Mouse (Mus musculus): Measurements from ENCODE around the gene Cobll1. TPM values are rescaled to one million over a fixed set of nuclear protein-coding genes. Genes with fewer than 3 reads are reported as not detected.

Cobll1 gene
- polyA plus RNA-seq, 1 experiment from 2014 or later = 3.3 TPM

DNA sequence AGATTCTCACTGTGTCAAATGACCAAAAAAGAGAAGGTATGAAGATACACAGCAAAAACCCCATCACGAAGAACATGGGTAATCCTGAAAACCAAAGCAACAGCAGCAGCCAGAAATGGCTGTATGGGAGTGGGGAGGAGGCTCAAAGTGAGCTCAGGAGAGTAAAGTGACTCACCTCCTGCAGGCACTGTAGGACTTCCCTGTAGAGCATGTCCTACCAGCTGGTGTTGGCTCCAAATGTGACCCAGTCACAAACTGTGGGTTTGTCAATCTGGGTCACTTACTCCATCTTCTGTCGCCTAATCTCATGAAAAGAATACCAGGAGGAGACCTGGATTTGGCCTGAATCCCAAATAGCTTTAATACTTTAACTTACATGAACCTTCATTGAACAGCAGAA, 81.9 kb downstream of the Cobll1 start:
- H3K4me3 ChIP-seq (replicated peaks; ENCODE audit: low read length) = no peak overlapping the region
- H3K4me1 ChIP-seq (replicated peaks; ENCODE audit: control insufficient read depth, insufficient read depth, low read length) = no peaks in the 10 kb centered on the region
- H3K9me3 ChIP-seq (ENCODE audit: control insufficient read depth, low read length) = no peaks in the 10 kb centered on the region
- no peak for ATAC-seq
- H3K9ac ChIP-seq (replicated peaks; ENCODE audit: low read depth, low read length) = no peak overlapping the region
- no peaks in the 10 kb centered on the region for H3K27me3 ChIP-seq (replicated peaks; ENCODE audit: control insufficient read depth, insufficient read depth, low read length)
- WGBS = 83% methylated on average over 2 of the region's 2 CpGs
- H3K4me2 ChIP-seq (ENCODE audit: low read length) = no peak overlapping the region
- H3K36me3 ChIP-seq (ENCODE audit: control insufficient read depth, insufficient read depth) = no peaks in the 10 kb centered on the region
- H3K27ac ChIP-seq (ENCODE audit: low read length) = no peak overlapping the region

DNA sequence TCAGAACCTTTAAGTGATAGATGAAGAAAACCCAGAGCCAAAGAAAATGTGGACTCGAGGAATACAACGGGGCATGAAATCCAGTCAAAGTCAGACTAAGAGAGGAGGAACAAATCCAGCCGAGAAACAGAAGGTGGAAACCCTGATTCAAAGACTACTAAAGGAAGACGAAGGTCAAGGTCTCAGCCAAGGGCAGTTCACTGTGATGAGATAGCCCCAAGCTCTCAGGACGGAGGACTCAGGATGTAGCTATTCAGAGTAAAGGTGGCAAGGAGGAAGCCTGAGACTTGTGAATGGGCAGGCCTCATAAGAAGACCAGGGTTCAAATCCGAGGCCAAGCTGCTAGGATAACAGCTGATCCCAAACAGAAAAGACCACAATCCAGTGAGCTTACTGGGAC, 90.3 kb downstream of the Cobll1 start:
- H3K9me3 ChIP-seq (ENCODE audit: control insufficient read depth, low read length) = no peaks in the 10 kb centered on the region
- no peak overlapping the region for H3K27ac ChIP-seq (ENCODE audit: low read length)
- H3K4me2 ChIP-seq (ENCODE audit: low read length) = no peak overlapping the region
- no peaks in the 10 kb centered on the region for H3K27me3 ChIP-seq (replicated peaks; ENCODE audit: control insufficient read depth, insufficient read depth, low read length)
- H3K4me3 ChIP-seq (replicated peaks; ENCODE audit: low read length) = no peak overlapping the region
- 92% methylated on average over 6 of the region's 6 CpGs for WGBS
- H3K4me1 ChIP-seq (replicated peaks; ENCODE audit: control insufficient read depth, insufficient read depth, low read length) = no peaks in the 10 kb centered on the region
- ATAC-seq = no peak
- H3K9ac ChIP-seq (replicated peaks; ENCODE audit: low read depth, low read length) = no peak overlapping the region
- H3K36me3 ChIP-seq (ENCODE audit: control insufficient read depth, insufficient read depth) = no peaks in the 10 kb centered on the region

- Histone ChIP-seq H3K27me3 (replicated peaks; ENCODE audit: control insufficient read depth, insufficient read depth, low read length) (no peaks in the 10 kb centered on the region), H3K9ac (replicated peaks; ENCODE audit: low read depth, low read length) (no peak overlapping the region), H3K9me3 (ENCODE audit: control insufficient read depth, low read length) (peaks cover 2% of the 10 kb centered on the region; the same call in 1 of the 2 replicates), H3K4me2 (ENCODE audit: low read length) (no peak overlapping the region), H3K36me3 (ENCODE audit: control insufficient read depth, insufficient read depth) (no peaks in the 10 kb centered on the region), H3K27ac (ENCODE audit: low read length) (no peak overlapping the region), H3K4me3 (replicated peaks; ENCODE audit: low read length) (no peak overlapping the region), H3K4me1 (replicated peaks; ENCODE audit: control insufficient read depth, insufficient read depth, low read length) (no peaks in the 10 kb centered on the region)
- ATAC-seq = no peak
- WGBS = 55% methylated on average over 1 of the region's 1 CpGs
These were observed 91.8 kb downstream of the Cobll1 start for GRCm38 (mm10) chr2:65147431-65147830.

DNA sequence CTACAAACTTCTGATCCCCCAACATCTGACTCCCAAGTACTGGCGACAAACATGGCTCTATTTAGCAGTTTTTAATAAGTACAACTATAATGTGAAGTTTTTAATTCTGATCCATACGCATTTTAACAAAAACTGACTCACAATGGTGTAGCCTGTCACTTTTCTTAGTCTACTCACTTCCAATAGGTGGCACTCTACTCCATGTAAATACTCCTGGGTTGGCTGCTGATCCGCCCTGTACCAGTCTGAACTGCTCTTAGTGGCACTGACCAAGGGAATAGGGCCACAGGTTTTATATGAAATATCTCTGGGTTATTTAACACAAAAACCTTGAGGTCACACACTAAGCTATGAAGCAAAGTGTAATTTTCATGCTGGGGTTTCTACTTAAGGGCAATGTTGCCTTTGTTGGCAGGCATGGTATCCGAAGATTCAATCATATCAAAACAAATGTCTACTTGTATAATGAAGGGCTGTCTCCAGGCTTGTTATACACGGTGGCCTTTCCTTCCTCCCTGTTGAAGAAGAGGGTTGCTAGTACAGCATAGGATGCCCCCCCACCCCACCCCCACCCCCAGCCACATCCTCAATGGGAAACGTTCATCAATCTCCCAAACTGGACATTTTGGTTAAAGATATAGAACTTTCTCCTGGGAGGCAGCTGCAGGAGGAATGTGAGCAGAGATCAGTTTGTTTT, 93.6 kb downstream of the Cobll1 start:
- ATAC-seq = peak; percentile 79

DNA sequence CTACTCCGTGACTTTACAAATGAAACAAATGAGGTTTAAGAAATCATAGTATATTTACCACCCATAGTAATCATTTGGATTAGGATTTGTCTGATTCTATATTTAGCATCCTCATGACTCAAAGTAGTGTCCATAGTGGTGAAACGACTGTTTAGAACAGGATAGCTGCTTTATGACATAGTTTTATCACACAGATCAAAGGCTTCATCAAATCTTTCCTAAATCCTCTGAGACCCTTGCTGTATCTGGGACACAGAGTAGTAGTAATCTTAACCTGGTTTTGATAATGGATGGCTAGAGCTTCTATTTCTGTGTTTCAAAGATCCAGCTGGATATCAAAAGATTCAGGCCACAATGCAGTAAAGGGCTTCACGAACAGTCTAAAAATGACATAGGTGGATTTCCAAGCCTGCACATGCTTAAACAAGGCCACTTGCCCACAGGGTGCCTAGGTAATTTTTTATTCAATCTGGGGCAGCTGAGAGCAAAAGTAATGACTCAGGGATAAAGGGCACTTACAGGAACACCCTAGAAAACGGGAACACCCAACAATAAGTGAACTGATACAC, 98.0 kb downstream of the Cobll1 start:
- Histone ChIP-seq H3K9ac (replicated peaks; ENCODE audit: low read depth, low read length) (no peak overlapping the region), H3K27me3 (replicated peaks; ENCODE audit: control insufficient read depth, insufficient read depth, low read length) (no peaks in the 10 kb centered on the region), H3K4me3 (replicated peaks; ENCODE audit: low read length) (no peak overlapping the region), H3K4me1 (replicated peaks; ENCODE audit: control insufficient read depth, insufficient read depth, low read length) (0 out of 2 replicates have a peak, but pooled peaks cover 2% of the 10 kb centered on the region), H3K27ac (ENCODE audit: low read length) (no peak overlapping the region), H3K4me2 (ENCODE audit: low read length) (no peak overlapping the region), H3K9me3 (ENCODE audit: control insufficient read depth, low read length) (peaks cover 2% of the 10 kb centered on the region; the same call in 1 of the 2 replicates), H3K36me3 (ENCODE audit: control insufficient read depth, insufficient read depth) (no peaks in the 10 kb centered on the region)
- WGBS = 74% methylated on average over 4 of the region's 4 CpGs
- no peak for ATAC-seq

More for the DNA sequence above, 93.6 kb downstream of the Cobll1 start:
- no peak overlapping the region for H3K4me3 ChIP-seq (replicated peaks; ENCODE audit: low read length)
- no peaks in the 10 kb centered on the region for H3K4me1 ChIP-seq (replicated peaks; ENCODE audit: control insufficient read depth, insufficient read depth, low read length)
- no peaks in the 10 kb centered on the region for H3K36me3 ChIP-seq (ENCODE audit: control insufficient read depth, insufficient read depth)
- no peak overlapping the region for H3K9ac ChIP-seq (replicated peaks; ENCODE audit: low read depth, low read length)
- H3K4me2 ChIP-seq (ENCODE audit: low read length) = no peak overlapping the region
- H3K27ac ChIP-seq (ENCODE audit: low read length) = no peak overlapping the region
- no peaks in the 10 kb centered on the region for H3K27me3 ChIP-seq (replicated peaks; ENCODE audit: control insufficient read depth, insufficient read depth, low read length)
- WGBS = 55% methylated on average over 6 of the region's 6 CpGs
- peaks cover 2% of the 10 kb centered on the region; the same call in 1 of the 2 replicates for H3K9me3 ChIP-seq (ENCODE audit: control insufficient read depth, low read length)

DNA sequence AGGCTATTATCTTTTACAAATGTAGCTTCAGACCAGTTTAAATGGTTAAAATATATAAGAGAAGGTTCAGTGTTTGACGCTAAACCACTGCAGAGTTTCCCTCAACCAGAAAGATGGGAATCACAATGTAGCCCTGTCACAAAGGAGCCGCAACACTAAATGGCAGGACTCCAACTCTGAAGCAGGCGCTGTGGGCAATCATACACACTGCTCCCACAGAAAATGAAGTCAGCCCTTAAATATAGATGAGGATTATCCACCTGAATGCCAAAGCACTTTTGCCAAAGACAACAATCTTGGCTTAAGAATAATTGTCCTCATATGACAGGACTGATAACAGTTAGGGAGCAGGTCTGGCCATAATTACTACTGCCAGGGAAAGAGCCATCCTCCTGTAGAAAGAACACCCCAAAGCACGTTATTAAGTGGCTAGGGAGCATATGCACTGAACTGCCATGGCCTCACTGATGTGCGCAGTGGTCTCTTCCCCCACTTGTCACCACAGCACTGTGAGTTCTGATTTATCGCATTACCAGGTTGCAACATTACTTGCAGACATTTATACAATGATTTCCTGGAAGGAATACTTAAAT, 98.8 kb downstream of the Cobll1 start:
- peak; percentile 59; the same call in 1 of the 2 replicates for ATAC-seq
- Histone ChIP-seq H3K36me3 (ENCODE audit: control insufficient read depth, insufficient read depth) (no peaks in the 10 kb centered on the region), H3K4me1 (replicated peaks; ENCODE audit: control insufficient read depth, insufficient read depth, low read length) (0 out of 2 replicates have a peak, but pooled peaks cover 2% of the 10 kb centered on the region), H3K4me3 (replicated peaks; ENCODE audit: low read length) (no peak overlapping the region), H3K27me3 (replicated peaks; ENCODE audit: control insufficient read depth, insufficient read depth, low read length) (no peaks in the 10 kb centered on the region), H3K9me3 (ENCODE audit: control insufficient read depth, low read length) (peaks cover 2% of the 10 kb centered on the region; the same call in 1 of the 2 replicates), H3K4me2 (ENCODE audit: low read length) (no peak overlapping the region), H3K9ac (replicated peaks; ENCODE audit: low read depth, low read length) (no peak overlapping the region), H3K27ac (ENCODE audit: low read length) (no peak overlapping the region)
- WGBS = 41% methylated on average over 6 of the region's 6 CpGs

GRCm38 (mm10) chr2:65139606-65140329, 99.4 kb downstream of the Cobll1 start:
- H3K9me3 ChIP-seq (ENCODE audit: control insufficient read depth, low read length) = peaks cover 2% of the 10 kb centered on the region; the same call in 1 of the 2 replicates
- H3K4me2 ChIP-seq (ENCODE audit: low read length) = no peak overlapping the region
- 0 out of 2 replicates have a peak, but pooled peaks cover 2% of the 10 kb centered on the region for H3K4me1 ChIP-seq (replicated peaks; ENCODE audit: control insufficient read depth, insufficient read depth, low read length)
- no peak overlapping the region for H3K4me3 ChIP-seq (replicated peaks; ENCODE audit: low read length)
- H3K9ac ChIP-seq (replicated peaks; ENCODE audit: low read depth, low read length) = no peak overlapping the region
- H3K27me3 ChIP-seq (replicated peaks; ENCODE audit: control insufficient read depth, insufficient read depth, low read length) = no peaks in the 10 kb centered on the region
- whole genome bisulfite sequencing = 67% methylated on average over 4 of the region's 4 CpGs
- H3K27ac ChIP-seq (ENCODE audit: low read length) = no peak overlapping the region
- ATAC-seq = no peak
- H3K36me3 ChIP-seq (ENCODE audit: control insufficient read depth, insufficient read depth) = no peaks in the 10 kb centered on the region

GRCm38 (mm10) chr2:65138992-65139391, 100.2 kb downstream of the Cobll1 start:
- no peak for ATAC-seq

More at GRCm38 (mm10) chr2:65138992-65139391, 100.2 kb downstream of the Cobll1 start:
- 0 out of 2 replicates have a peak, but pooled peaks cover 2% of the 10 kb centered on the region for H3K4me1 ChIP-seq (replicated peaks; ENCODE audit: control insufficient read depth, insufficient read depth, low read length)
- no peak overlapping the region for H3K4me3 ChIP-seq (replicated peaks; ENCODE audit: low read length)
- no peaks in the 10 kb centered on the region for H3K36me3 ChIP-seq (ENCODE audit: control insufficient read depth, insufficient read depth)
- H3K9ac ChIP-seq (replicated peaks; ENCODE audit: low read depth, low read length) = no peak overlapping the region
- peaks cover 2% of the 10 kb centered on the region; the same call in 1 of the 2 replicates for H3K9me3 ChIP-seq (ENCODE audit: control insufficient read depth, low read length)
- no peaks in the 10 kb centered on the region for H3K27me3 ChIP-seq (replicated peaks; ENCODE audit: control insufficient read depth, insufficient read depth, low read length)
- no peak overlapping the region for H3K4me2 ChIP-seq (ENCODE audit: low read length)
- no peak overlapping the region for H3K27ac ChIP-seq (ENCODE audit: low read length)
- WGBS = 83% methylated on average over 5 of the region's 5 CpGs
